Mouse (Mus musculus): ENCODE results near the gene Gm12886. TPM values are rescaled to one million over a fixed set of nuclear protein-coding genes. Genes with fewer than 3 reads are reported as not detected.

Gene Gm12886
- total RNA-seq (2021) (not detected), polyA plus RNA-seq (2012; rRNA removed) (not detected in 2 replicates)
- long read RNA-seq = 0 reads

DNA sequence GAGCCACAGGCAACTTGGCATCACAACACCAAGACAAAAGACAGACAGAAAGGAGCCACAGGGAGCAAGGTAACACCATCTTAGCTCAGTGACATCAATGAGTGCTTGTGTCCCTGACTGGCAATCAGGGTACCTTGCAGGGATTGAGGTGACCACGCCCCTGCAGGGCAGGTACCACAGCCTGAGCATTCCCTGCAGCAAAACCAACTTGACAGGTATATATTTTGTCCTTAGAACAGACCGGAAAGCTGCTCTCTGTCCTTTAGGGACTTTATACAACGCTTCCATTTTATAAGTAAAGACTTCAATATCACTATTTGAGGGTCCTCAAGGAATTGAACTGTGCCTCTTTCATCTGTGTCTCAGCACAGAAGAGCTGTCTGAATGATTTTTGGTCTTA is at the start of gene Gm12886:
Gm12886 (minus strand) TSS at position 101 of the 400 bp plus-strand sequence.
- Histone ChIP-seq H3K27me3 (ENCODE audit: control insufficient read depth, insufficient read depth, low read length) (no peaks in the 10 kb centered on the region), H3K27ac (no peak within 1 kb of the TSS), H3K4me3 (no peak within 1 kb of the TSS), H3K36me3 (ENCODE audit: control insufficient read depth, insufficient read depth, low read length) (no peaks in the 10 kb centered on the region), H3K4me1 (ENCODE audit: control insufficient read depth, insufficient read depth, low read length) (no peaks in the 10 kb centered on the region), H3K9ac (ENCODE audit: low read depth, low read length) (no peak within 1 kb of the TSS), H3K79me2 (replicated peaks; ENCODE audit: control insufficient read depth, insufficient read depth, low read length) (no peaks in the 10 kb centered on the region)
- 53% methylated on average over 3 of the region's 3 CpGs for WGBS
- intact Hi-C loops (cut with DNase I) = no loop called here
- TF ChIP-seq EP300 (IDR thresholded peaks at IDR 0.05; ENCODE audit: insufficient read depth, low read depth, low read length) (no peak), POLR2A (IDR thresholded peaks at IDR 0.05; ENCODE audit: insufficient read depth, low read depth, low read length) (no peak), CTCF (IDR thresholded peaks at IDR 0.05) (no peak)
- DNase-seq = no peak

Other genes with a start within 250 kb of the Gm12886 start
- gene Rlf, start 208.0 kb downstream of the Gm12886 start, total RNA-seq (2021) = 10 to 100 TPM; 10.2 to 10.6 TPM
- 2.6 and 6.2 TPM in 2 replicates for gene Rlf, start 208.0 kb downstream of the Gm12886 start, polyA plus RNA-seq (2012; rRNA removed)
- gene Gm12888, start 98.2 kb downstream of the Gm12886 start, total RNA-seq (2021) = not detected
- not detected in 2 replicates for gene Gm12888, start 98.2 kb downstream of the Gm12886 start, polyA plus RNA-seq (2012; rRNA removed)
- not detected for gene Gm12887, start 199.0 kb upstream of the Gm12886 start, total RNA-seq (2021)
- gene Gm12887, start 199.0 kb upstream of the Gm12886 start, polyA plus RNA-seq (2012; rRNA removed) = not detected in 2 replicates